Mouse (Mus musculus): ENCODE measurements around the gene Olfr1183. TPM values are rescaled to one million over a fixed set of nuclear protein-coding genes. Genes with fewer than 3 reads are reported as not detected.
"Not testable (repeated sequence)": the region's sequence is repeated elsewhere in the genome, so short reads cannot be mapped to it uniquely, and the experiment has no call there.

The Olfr1183 gene
- not detected in 2 replicates for polyA plus RNA-seq (2012; ENCODE audit: insufficient read depth, insufficient read length, missing spikeins)

DNA sequence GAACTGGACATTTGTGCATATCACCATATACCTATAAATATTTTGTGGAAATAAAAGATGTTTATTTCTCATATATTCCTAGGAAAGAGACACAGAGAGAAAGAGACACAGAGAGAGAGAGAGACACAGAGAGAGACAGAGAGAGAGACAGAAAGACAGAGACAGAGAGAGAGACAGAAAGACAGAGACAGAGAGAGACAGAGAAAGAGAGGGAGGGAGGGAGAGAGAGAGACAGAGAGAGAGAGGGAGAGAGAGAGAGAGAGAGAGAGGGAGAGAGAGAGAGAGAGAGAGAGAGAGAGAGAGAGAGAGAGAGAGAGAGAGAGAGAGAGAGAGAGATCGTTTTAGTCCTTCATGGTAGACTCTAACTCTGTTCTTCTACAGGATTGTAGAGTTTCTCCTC lies at the start of gene Olfr1183:
Gene Olfr1183 (plus strand): TSS at position 301 of the 400 bp plus-strand sequence.
- not testable (repeated sequence) for H3K4me3 ChIP-seq (ENCODE audit: insufficient read depth, low read depth, low read length); H3K4me1 ChIP-seq (ENCODE audit: control insufficient read depth, insufficient read depth, insufficient read length, low read length); H3K27ac ChIP-seq (replicated peaks; ENCODE audit: low read depth, low read length)

DNA sequence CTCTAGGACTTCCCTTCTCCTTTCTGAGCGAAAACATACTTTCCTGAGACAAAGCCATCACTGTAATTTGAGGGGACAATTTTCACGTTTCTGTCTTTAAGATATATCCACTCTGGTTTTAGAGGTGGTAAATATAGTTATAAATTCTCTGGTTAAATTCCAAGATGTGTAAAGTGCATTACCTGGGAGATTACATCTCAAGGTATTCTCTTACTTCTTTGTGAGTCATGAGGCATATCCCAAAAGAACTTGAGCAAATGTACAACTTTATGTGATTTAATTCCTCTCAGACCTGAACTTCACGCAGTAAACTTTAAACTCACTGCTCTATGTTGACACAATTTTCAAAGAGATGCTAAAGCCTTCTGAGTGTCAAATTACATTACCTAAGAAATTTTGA lies 48.3 kb upstream of the Olfr1183 start, which contains the start of gene Olfr1179:
Gene Olfr1179 (minus strand): TSS at position 101 of the 400 bp plus-strand sequence.
- H3K27ac ChIP-seq (replicated peaks; ENCODE audit: low read depth, low read length), result no peak within 1 kb of the TSS
- no peak within 1 kb of the TSS for H3K4me3 ChIP-seq (ENCODE audit: insufficient read depth, low read depth, low read length)
- no peaks in the 10 kb centered on the region for H3K4me1 ChIP-seq (ENCODE audit: control insufficient read depth, insufficient read depth, insufficient read length, low read length)

DNA sequence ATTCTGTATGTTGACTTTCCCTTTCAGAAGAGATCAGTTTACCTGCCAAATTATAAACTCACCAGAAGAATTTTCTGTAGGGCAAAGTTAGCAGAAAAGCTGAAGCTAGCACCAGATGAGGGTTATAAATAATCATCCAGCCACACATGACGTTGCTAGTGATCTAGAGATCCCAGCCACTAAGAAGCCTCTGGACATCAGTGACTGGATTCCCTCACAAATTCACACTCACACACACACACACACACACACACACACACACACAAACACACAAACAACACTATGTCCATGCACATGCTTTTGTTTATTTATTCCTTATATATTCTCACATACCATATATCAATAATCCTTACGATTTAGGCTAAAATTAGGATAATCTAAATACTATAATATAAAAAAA lies 35.6 kb upstream of the Olfr1183 start, which contains the start of gene Olfr1180:
Gene Olfr1180 (minus strand): TSS at position 101 of the 400 bp plus-strand sequence.
- Histone ChIP-seq H3K4me1 (ENCODE audit: control insufficient read depth, insufficient read depth, insufficient read length, low read length) (no peaks in the 10 kb centered on the region), H3K4me3 (ENCODE audit: insufficient read depth, low read depth, low read length) (no peak within 1 kb of the TSS), H3K27ac (replicated peaks; ENCODE audit: low read depth, low read length) (no peak within 1 kb of the TSS)

DNA sequence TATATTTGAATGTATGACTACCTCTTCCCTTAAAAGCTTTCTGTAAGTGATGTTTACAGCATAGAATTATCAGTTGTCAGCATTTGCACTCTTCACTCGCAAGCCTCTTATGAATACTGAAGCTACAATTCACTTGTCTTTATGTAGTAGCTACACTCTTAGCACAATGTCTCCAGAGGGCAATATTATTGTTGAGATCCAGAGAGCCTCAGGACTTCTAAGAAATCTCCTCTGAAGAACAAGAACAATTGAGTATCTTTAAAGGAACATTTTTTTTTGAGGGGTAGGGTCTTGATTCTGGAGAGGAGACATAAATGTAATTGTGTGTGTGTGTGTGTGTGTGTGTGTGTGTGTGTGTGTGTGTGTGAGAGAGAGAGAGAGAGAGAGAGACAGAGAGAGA lies 28.6 kb upstream of the Olfr1183 start, which contains the start of gene Olfr1181:
Gene Olfr1181 (minus strand): TSS at position 101 of the 400 bp plus-strand sequence.
- Histone ChIP-seq H3K27ac (replicated peaks; ENCODE audit: low read depth, low read length) (no peak within 1 kb of the TSS), H3K4me1 (ENCODE audit: control insufficient read depth, insufficient read depth, insufficient read length, low read length) (no peaks in the 10 kb centered on the region), H3K4me3 (ENCODE audit: insufficient read depth, low read depth, low read length) (no peak within 1 kb of the TSS)

DNA sequence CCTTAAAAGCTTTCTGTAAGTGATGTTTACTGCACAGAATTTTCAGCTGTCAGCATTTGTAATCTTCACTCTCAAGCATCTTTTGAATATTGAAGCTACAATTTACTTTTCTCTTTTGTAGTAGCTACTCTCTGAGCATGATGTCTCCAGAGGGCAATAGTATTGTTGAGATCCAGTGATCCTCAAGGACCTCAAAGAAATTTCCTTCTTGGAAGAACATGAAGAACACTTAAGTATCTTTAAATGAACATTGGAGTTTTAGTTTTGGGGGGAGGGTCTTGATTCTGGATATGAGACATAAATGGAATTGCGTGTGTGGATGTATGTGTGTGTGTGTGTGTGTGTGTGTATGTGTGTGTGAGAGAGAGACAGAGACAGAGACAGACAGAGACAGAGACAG lies 5.6 kb upstream of the Olfr1183 start, which contains the start of gene Gm13757:
Gene Gm13757 (minus strand): TSS at position 101 of the 400 bp plus-strand sequence.
- Histone ChIP-seq H3K27ac (replicated peaks; ENCODE audit: low read depth, low read length) (no peak within 1 kb of the TSS), H3K4me1 (ENCODE audit: control insufficient read depth, insufficient read depth, insufficient read length, low read length) (no peaks in the 10 kb centered on the region)

DNA sequence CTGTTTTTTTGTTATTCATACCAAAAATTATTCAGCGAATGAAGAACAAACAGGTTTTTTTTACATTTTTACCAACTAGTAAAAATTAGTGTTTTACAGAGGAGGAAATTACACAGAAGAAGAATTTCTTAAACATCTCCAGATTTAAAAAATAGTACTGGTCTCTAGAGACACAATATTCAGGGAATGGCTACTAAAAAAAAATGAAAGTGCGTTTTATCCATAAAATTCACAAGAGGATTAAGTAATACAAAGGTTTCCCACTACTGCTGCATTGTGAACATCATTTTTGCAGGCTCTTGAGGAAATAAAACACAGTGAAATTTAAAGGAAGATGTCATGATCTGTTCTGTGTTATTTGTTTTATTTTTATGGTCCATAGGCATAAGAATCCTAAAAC lies 28.6 kb downstream of the Olfr1183 start, which contains the start of gene Olfr1184:
Gene Olfr1184 (plus strand): TSS at position 301 of the 400 bp plus-strand sequence.
- no peak within 1 kb of the TSS for H3K4me3 ChIP-seq (ENCODE audit: insufficient read depth, low read depth, low read length)
- H3K27ac ChIP-seq (replicated peaks; ENCODE audit: low read depth, low read length), result no peak within 1 kb of the TSS
- no peaks in the 10 kb centered on the region for H3K4me1 ChIP-seq (ENCODE audit: control insufficient read depth, insufficient read depth, insufficient read length, low read length)

More for the DNA sequence above, 5.6 kb upstream of the Olfr1183 start, which contains the start of gene Gm13757:
- no peak within 1 kb of the TSS for H3K4me3 ChIP-seq (ENCODE audit: insufficient read depth, low read depth, low read length)

DNA sequence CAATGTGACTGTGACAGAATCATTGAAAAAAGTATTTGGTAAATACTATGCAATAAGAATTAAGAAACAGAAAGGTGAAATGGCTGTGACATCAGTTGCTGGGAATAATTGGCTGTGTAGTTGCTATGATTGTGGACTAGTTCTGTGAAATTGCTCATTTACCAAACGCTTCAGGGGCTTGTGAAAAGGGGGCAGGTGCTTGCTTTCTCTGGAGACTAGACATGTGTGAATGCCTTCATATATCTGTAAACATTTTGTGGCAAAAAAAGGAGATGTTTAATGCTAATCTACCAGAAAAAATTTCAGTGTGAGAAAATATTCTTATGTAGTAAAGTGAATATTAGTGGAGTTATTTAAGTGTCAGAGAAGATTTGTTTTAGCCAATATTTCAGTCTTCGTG lies 38.4 kb downstream of the Olfr1183 start, which contains the start of gene Olfr1185-ps1:
Gene Olfr1185-ps1 (plus strand): TSS at position 301 of the 400 bp plus-strand sequence.
- Histone ChIP-seq H3K4me1 (ENCODE audit: control insufficient read depth, insufficient read depth, insufficient read length, low read length) (no peaks in the 10 kb centered on the region), H3K27ac (replicated peaks; ENCODE audit: low read depth, low read length) (no peak within 1 kb of the TSS), H3K4me3 (ENCODE audit: insufficient read depth, low read depth, low read length) (no peak within 1 kb of the TSS)

DNA sequence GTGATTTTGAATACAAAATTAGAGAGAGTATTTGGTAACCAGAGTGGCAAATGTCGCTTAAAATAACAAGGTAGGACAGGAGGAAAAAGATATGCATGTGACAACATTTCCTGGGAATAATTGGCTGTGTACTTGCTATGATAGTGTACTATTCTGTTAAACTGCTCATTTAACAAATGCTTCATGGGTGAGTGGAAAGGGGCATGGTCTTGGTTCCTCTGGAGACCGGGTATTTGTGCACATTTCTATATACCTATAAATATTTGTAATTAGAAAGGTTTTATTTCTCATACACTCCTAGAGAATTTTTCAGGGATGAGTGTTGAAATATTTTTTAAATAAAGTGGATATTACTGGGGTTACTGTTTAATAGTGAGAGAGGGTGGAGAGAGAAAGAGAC lies 63.6 kb downstream of the Olfr1183 start, which contains the start of gene Olfr1186:
Gene Olfr1186 (plus strand): TSS at position 301 of the 400 bp plus-strand sequence.
- Histone ChIP-seq H3K4me1 (ENCODE audit: control insufficient read depth, insufficient read depth, insufficient read length, low read length) (no peaks in the 10 kb centered on the region), H3K4me3 (ENCODE audit: insufficient read depth, low read depth, low read length) (no peak within 1 kb of the TSS), H3K27ac (replicated peaks; ENCODE audit: low read depth, low read length) (no peak within 1 kb of the TSS)

Other genes with a start within 250 kb of the Olfr1183 start
- not detected in 2 replicates for gene Olfr1170, start 226.5 kb upstream of the Olfr1183 start, polyA plus RNA-seq (2012; ENCODE audit: insufficient read depth, insufficient read length, missing spikeins)
- gene Olfr1173, start 175.0 kb upstream of the Olfr1183 start, polyA plus RNA-seq (2012; ENCODE audit: insufficient read depth, insufficient read length, missing spikeins), result not detected in 2 replicates
- gene Olfr1174-ps, start 139.7 kb upstream of the Olfr1183 start, polyA plus RNA-seq (2012; ENCODE audit: insufficient read depth, insufficient read length, missing spikeins), result not detected in 2 replicates
- gene Olfr1175-ps, start 127.7 kb upstream of the Olfr1183 start, polyA plus RNA-seq (2012; ENCODE audit: insufficient read depth, insufficient read length, missing spikeins), result not detected in 2 replicates
- not detected in 2 replicates for gene Olfr1176, start 118.1 kb upstream of the Olfr1183 start, polyA plus RNA-seq (2012; ENCODE audit: insufficient read depth, insufficient read length, missing spikeins)
- not detected in 2 replicates for gene Olfr1177-ps, start 108.4 kb upstream of the Olfr1183 start, polyA plus RNA-seq (2012; ENCODE audit: insufficient read depth, insufficient read length, missing spikeins)
- not detected in 2 replicates for gene Olfr1178, start 67.8 kb upstream of the Olfr1183 start, polyA plus RNA-seq (2012; ENCODE audit: insufficient read depth, insufficient read length, missing spikeins)
- gene Olfr1179, start 48.4 kb upstream of the Olfr1183 start, polyA plus RNA-seq (2012; ENCODE audit: insufficient read depth, insufficient read length, missing spikeins), result not detected in 2 replicates
- gene Olfr1180, start 35.7 kb upstream of the Olfr1183 start, polyA plus RNA-seq (2012; ENCODE audit: insufficient read depth, insufficient read length, missing spikeins), result not detected in 2 replicates
- not detected in 2 replicates for gene Olfr1181, start 28.7 kb upstream of the Olfr1183 start, polyA plus RNA-seq (2012; ENCODE audit: insufficient read depth, insufficient read length, missing spikeins)
- gene Gm13757, start 5.7 kb upstream of the Olfr1183 start, polyA plus RNA-seq (2012; ENCODE audit: insufficient read depth, insufficient read length, missing spikeins), result not detected in 2 replicates
- gene Olfr1184, start 28.7 kb downstream of the Olfr1183 start, polyA plus RNA-seq (2012; ENCODE audit: insufficient read depth, insufficient read length, missing spikeins), result not detected in 2 replicates
- not detected in 2 replicates for gene Olfr1185-ps1, start 38.5 kb downstream of the Olfr1183 start, polyA plus RNA-seq (2012; ENCODE audit: insufficient read depth, insufficient read length, missing spikeins)
- gene Olfr1186, start 63.7 kb downstream of the Olfr1183 start, polyA plus RNA-seq (2012; ENCODE audit: insufficient read depth, insufficient read length, missing spikeins), result not detected in 2 replicates
- not detected in 2 replicates for gene Olfr1188, start 102.1 kb downstream of the Olfr1183 start, polyA plus RNA-seq (2012; ENCODE audit: insufficient read depth, insufficient read length, missing spikeins)
- gene Olfr1189, start 131.6 kb downstream of the Olfr1183 start, polyA plus RNA-seq (2012; ENCODE audit: insufficient read depth, insufficient read length, missing spikeins), result not detected in 2 replicates
- not detected in 2 replicates for gene Olfr1191-ps1, start 185.7 kb downstream of the Olfr1183 start, polyA plus RNA-seq (2012; ENCODE audit: insufficient read depth, insufficient read length, missing spikeins)
- gene Olfr1192-ps1, start 193.6 kb downstream of the Olfr1183 start, polyA plus RNA-seq (2012; ENCODE audit: insufficient read depth, insufficient read length, missing spikeins), result not detected in 2 replicates
- not detected in 2 replicates for gene Olfr1193, start 220.8 kb downstream of the Olfr1183 start, polyA plus RNA-seq (2012; ENCODE audit: insufficient read depth, insufficient read length, missing spikeins)
- gene Olfr1195, start 234.3 kb downstream of the Olfr1183 start, polyA plus RNA-seq (2012; ENCODE audit: insufficient read depth, insufficient read length, missing spikeins), result not detected in 2 replicates
- not detected in 2 replicates for gene Olfr1196, start 249.7 kb downstream of the Olfr1183 start, polyA plus RNA-seq (2012; ENCODE audit: insufficient read depth, insufficient read length, missing spikeins)